Mouse (Mus musculus) gastrocnemius, adult 2 months (tissue): Measurements from ENCODE around the gene Alppl2. TPM values are rescaled to one million over a fixed set of nuclear protein-coding genes. Genes with fewer than 3 reads are reported as not detected.

Source experiments
- DNase-seq: peaks from one replicate; pipeline ENCODE4 v3.0.0; 2022
- H3K27ac ChIP-seq: fragments of 200-600 bp; 2 replicates; pipeline ENCODE4 v1.8.1; 2022; ENCODE audit warnings: mild to moderate bottlenecking
- H3K4me3 ChIP-seq: fragments of 200-600 bp; 2 replicates; pipeline ENCODE4 v1.8.1; 2022; ENCODE audit warnings: mild to moderate bottlenecking, moderate library complexity
- CTCF ChIP-seq: fragments of 200-600 bp; IDR thresholded peaks from 2 replicates; pipeline ENCODE4 v1.8.1; 2022; ENCODE audit warnings: antibody characterized with exemption, mild to moderate bottlenecking, moderate library complexity
- intact Hi-C: fragments of 180-260 bp; cut with DNase I; formaldehyde crosslinking; loops from one replicate; pipeline ENCODE4 v1.15.1; 2025
- total RNA-seq, 2 experiments: library from RNA; stranded (reverse); gene quantifications; 2 replicates each; pipeline ENCODE4 v1.2.3; 2021

The Alppl2 gene
- total RNA-seq, 2 experiments from 2014 or later: not detected

DNA sequence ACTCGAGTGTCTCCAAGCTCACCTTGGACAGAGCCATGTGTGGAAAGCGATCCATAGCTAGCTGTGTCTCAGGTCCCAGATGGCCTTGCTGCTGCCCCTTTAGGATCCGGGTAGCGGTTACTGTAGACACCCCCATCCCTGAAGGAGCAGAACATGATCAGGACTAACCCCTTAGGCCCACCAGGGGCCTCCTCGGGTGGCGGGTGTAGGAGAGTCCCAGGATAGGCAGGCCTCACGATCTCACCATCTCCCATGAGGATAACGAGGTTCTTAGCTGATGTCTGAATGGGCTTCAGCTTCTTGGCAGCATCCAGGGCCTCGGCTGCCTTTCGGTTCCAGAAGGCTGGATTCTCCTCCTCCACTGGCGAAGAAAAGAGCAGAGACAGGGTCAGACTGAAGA lies 477 bp downstream of the Alppl2 start:
- DNase-seq: no peak
- intact Hi-C loops: no loop called here
- TF ChIP-seq CTCF: no peak
- H3K27ac ChIP-seq: no peak overlapping the region
- H3K4me3 ChIP-seq: no peak overlapping the region

DNA sequence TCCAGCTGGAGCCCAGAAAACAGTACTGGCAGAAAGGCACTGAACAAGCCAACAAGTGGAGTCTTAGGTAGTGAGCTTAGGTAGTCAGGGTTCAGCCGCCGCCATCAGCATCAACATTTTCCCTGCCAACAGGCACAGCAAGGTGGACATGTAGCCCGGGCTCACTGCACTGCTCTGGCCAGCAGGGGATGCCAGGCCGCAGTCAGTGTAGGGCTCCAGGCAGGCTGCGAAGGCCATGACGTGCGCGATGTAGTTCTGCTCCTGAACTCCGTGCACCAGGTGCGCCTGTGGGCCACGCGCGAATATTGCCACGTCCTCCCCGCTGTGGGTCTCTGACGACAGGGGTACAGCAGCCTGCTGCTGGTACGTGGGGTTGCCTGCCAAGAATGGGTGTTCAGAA lies 2.8 kb downstream of the Alppl2 start:
- intact Hi-C loops: no loop called here
- no peak for DNase-seq
- H3K4me3 ChIP-seq: no peak overlapping the region
- no peak overlapping the region for H3K27ac ChIP-seq
- TF ChIP-seq CTCF: no peak

GRCm38 (mm10) chr1:87086196-87086595 lies 3.5 kb downstream of the Alppl2 start:
- TF ChIP-seq CTCF: no peak
- no peak overlapping the region for H3K4me3 ChIP-seq
- H3K27ac ChIP-seq: no peak overlapping the region
- DNase-seq: no peak
- intact Hi-C loops: no loop called here

GRCm38 (mm10) chr1:87073776-87074175 lies 16.0 kb downstream of the Alppl2 start:
- no peak overlapping the region for H3K4me3 ChIP-seq
- TF ChIP-seq CTCF: no peak
- intact Hi-C loops: no loop called here
- no peak for DNase-seq
- H3K27ac ChIP-seq: no peak overlapping the region

DNA sequence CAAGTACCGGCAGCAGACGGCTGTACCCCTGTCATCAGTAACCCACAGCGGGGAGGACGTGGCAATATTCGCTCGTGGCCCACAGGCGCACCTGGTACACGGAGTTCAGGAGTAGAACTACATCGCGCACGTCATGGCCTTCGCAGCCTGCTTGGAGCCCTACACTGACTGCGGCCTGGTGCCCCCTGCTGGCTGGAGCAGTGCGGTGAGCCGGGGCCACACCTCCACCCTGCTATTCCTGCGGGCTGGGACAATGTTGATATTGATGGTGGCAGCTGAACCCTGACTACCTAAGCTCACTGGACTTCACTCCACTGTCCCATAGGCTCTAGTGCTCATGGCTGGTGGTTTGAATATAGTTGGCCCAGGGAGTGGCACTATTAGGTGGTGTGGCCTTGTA lies 19.0 kb downstream of the Alppl2 start:
- TF ChIP-seq CTCF: peak; percentile 44
- peak; percentile 32 for DNase-seq
- intact Hi-C loops: no loop called here

DNA sequence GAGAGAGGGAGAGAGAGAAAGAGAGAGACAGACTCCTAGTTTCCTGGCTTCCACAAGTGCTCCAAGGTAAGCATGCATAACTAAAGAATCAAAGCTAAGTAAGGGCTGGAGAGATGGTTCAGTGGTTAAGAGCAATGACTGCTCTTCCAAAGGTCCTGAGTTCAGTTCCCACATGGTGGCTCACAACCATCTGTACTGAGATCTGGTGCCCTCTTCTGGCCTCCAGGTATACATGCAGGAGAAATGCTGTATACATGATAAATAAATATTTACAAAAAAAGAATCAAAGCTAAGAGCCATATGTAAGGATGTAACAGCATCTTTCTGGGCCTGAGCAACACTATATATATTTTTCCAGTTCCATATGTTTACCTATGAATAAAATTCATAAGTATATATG lies 28.8 kb downstream of the Alppl2 start:
- intact Hi-C loops: no loop called here
- peak; percentile 20 for TF ChIP-seq CTCF
- H3K4me3 ChIP-seq: no peak overlapping the region
- no peak for DNase-seq
- H3K27ac ChIP-seq: no peak overlapping the region

More for the DNA sequence above, 19.0 kb downstream of the Alppl2 start:
- Histone ChIP-seq H3K4me3 (no peak overlapping the region), H3K27ac (no peak overlapping the region)

DNA sequence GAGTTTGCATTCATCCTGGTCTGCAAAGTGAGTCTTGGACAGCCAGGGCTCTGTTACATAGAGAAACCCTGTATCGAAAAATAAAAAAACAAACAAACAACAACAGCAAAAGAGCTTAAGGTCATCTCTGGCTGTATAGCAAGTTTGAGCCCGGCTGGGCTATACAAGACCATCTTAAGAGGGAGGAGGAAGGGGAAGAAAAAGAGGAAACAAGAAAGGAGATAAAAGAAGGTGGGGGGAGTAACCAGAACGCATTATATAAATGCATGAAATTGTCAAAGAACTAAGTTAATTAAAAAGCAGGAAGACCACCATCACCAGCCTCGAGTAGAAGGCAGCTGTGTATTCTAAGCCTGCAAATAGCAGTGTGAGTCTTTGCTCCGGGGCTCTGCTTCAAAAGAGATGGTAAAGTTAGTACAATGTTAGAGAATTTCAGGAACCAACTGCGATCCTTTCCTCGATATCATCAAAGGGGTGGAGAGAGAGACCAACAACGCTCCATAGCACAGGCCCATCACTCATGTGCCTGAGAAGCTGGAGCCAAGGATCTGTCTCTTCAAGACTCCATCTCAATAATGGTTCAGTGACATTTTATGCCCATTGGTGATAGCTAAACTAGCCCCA lies 30.6 kb downstream of the Alppl2 start:
- intact Hi-C loops: no loop called here
- TF ChIP-seq CTCF: no peak
- H3K27ac ChIP-seq: no peak overlapping the region
- DNase-seq: no peak
- no peak overlapping the region for H3K4me3 ChIP-seq

DNA sequence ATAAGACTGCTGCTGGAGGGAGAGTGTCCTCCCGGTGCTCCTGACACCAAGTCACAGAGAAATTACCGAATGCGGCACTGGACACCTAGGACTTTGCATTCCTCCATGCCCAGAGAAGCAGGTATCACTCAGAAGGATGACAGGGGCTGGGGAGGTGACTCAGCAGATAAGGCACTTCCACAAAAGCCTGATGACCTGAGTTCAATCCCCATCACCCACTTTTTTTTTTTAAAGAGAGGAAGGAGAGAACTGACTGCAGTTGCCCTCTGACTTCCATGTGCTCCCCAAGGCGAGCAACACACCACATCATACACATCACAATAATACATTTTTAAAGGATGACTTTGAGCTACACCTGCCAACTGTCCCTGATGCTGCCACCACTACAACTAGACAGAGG lies 32.7 kb downstream of the Alppl2 start:
- no peak overlapping the region for H3K27ac ChIP-seq
- TF ChIP-seq CTCF: no peak
- H3K4me3 ChIP-seq: no peak overlapping the region
- intact Hi-C loops: no loop called here
- DNase-seq: no peak

DNA sequence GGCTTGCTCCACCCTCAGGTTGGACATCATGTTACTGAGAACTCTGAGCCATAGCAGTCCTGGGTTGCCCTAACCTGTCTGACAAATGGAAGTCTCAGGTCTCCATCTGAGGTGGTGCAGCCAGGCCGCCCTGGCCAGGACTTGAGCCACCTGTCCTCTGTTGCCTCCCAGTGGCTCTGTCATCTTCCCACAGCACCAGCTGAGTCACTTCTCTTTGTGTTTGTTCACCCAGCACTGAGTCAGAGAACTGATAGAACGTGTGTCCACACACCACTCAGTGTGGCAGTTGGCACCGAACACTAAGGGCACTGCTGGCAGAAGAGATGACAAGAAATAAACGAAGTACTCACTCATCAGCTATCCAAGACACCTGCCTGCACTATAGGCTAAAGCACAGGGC lies 38.4 kb downstream of the Alppl2 start:
- no peak for DNase-seq
- TF ChIP-seq CTCF: no peak
- intact Hi-C loops: no loop called here
- Histone ChIP-seq H3K4me3 (no peak overlapping the region), H3K27ac (no peak overlapping the region)

GRCm38 (mm10) chr1:87050700-87051099 lies 39.0 kb downstream of the Alppl2 start:
- Histone ChIP-seq H3K27ac (no peak overlapping the region), H3K4me3 (no peak overlapping the region)
- TF ChIP-seq CTCF: no peak
- intact Hi-C loops: no loop called here
- DNase-seq: no peak

DNA sequence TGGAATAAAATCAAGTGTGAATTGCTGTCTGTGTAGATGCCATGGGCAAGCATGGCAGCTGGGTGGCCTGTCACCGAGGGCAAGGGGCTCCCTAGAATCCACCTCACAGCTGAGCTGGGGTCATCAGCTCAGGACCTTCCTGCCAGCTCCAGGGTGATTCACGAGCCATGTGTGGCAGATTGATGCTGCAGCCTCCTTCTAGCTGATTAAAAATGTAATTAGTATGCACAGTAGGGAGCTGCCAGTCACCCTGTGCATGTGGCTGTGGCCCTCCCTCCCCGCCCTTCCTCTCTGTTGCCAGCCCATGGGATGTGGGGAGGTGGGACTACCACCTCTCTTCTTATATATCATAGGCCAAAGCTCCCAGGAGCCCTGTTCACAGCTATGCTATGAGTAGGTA lies 39.7 kb downstream of the Alppl2 start:
- Histone ChIP-seq H3K27ac (no peak overlapping the region), H3K4me3 (no peak overlapping the region)
- no peak for TF ChIP-seq CTCF
- DNase-seq: no peak
- intact Hi-C loops: no loop called here

DNA sequence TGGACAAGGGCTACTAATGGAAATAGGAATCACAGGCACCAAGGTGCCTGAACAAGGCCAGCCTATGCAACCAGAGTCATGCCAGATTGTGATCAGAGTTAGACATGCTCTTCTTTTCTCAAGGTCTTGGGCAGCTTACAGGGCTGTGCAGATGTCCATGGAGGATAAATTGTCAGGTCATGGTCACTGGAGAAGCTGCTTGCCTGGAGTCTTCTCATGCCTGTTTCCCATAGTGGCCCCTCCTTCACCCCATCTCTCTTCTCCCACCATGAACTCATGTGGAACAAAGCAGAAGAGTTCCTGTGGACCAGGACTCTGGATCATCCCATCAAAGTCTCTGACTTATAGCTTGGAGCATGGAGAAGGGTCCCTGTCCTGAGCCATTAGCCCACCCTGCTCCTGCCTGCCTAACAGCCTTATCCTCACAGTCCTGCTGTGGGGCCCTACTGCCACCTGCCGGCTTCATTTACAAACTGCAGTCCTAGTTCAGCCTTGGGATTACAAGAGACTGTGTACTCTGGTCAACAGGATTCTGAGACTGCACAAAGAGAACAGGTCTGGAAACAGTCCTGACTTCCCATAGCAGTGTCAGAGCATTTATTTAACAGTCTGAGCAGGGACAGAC lies 47.8 kb downstream of the Alppl2 start:
- TF ChIP-seq CTCF: no peak; the same call in 1 of the 2 replicates
- H3K27ac ChIP-seq: no peak overlapping the region
- DNase-seq: peak; percentile 72
- intact Hi-C loops: loop anchor here (1.0 to 5.0 kb wide), 4 partner anchors 285 to 424 kb away; no protein-coding TSS in a partner anchor
- H3K4me3 ChIP-seq: no peak overlapping the region

- no peak overlapping the region for H3K4me3 ChIP-seq
- DNase-seq: peak; percentile 78
- intact Hi-C loops: loop anchor here (1.0 to 5.0 kb wide), 3 partner anchors 284 to 423 kb away; no protein-coding TSS in a partner anchor
- no peak overlapping the region for H3K27ac ChIP-seq
- TF ChIP-seq CTCF: peak; percentile 90
Measured at GRCm38 (mm10) chr1:87041119-87041518, 48.6 kb downstream of the Alppl2 start.
